Mouse (Mus musculus) G1E-ER4 (cell line): Measurements from ENCODE around the gene Cbarp. TPM values are rescaled to one million over a fixed set of nuclear protein-coding genes. Genes with fewer than 3 reads are reported as not detected.

Experiments
- GATA1 ChIP-seq: IDR thresholded peaks from one replicate; pipeline ENCODE4 v1.8.0; 2012; ENCODE audit warnings: low read length, inconsistent platforms
- polyA plus RNA-seq: library from polyadenylated mRNA; stranded (reverse); fragments of >175 nt; gene quantifications from 2 replicates; pipeline ENCODE4 v1.2.3, GENCODE M21; 2012

The Cbarp gene
- polyA plus RNA-seq, 1 experiment = 59.0 TPM

DNA sequence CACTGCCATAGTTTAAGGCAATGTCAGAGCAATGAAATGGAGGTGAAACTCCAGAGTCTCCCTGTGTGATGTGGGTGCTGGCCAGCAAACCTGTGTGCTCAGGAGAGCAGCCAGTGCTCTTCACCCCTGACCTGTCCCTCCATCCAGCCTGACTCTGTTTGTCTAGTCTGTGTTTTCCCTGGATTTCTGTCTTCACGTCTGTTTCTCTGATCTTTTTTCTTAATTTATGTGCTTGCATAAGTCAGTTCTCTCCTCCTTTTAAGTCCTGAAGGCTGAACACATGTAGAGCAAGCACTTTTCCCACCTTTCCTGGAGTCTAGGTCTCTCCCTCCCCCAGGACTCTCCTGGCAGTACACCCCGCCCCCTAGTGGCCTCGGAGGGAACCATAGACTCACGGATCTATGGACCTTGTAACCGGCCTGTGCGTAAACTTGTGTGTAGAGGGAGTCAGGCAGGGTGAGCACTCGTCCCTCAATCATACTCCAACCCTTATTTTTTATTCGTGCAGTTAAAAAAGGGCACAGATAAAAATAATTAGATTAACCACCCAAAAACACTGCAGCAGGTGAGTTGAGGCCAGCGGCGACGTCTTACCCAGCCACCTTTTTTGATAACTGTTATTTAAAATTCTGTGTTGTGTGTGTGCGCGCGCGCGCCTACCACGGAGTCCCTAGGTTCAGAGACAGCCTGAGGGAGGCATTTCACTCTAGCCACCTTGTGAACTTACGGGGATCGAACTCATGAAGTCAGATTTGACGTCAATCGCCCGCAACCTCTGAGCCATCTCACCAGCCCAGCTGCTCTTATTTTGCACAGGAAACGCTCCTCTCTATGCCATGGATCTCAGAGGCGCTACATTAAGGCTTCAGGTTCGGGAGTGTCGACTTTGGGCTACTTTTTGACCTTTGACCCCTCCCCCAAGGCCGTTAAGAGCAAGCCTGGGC, 26.0 kb downstream of the Cbarp start:
- TF ChIP-seq GATA1 = no peak

GRCm38 (mm10) chr10:80107678-80108077, 33.0 kb downstream of the Cbarp start:
- no peak for TF ChIP-seq GATA1

DNA sequence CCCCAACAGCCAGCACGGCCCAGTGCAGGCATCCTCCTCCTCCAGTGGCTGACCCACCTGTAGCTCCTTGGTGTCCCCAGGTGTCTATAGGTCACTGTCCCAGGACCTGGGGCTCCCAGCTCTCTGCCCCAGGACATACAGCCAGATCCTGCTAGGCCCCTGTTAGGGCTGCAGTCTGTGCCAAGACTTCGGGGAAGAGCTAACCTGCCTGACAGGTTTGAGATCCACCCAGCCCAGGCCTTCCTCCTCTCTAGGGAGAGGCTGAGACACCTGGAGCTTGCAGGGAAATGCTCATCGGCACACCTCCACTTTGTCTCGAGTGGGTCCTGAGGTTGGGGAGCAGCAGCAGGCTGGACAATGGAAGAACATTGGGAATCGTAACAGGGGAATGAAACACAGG, 34.7 kb downstream of the Cbarp start:
- no peak for TF ChIP-seq GATA1

GRCm38 (mm10) chr10:80105460-80105859, 35.2 kb downstream of the Cbarp start, which contains the start of gene Sbno2:
Gene Sbno2 (minus strand): TSS chr10:80105571.
- no peak for TF ChIP-seq GATA1

GRCm38 (mm10) chr10:80104181-80104580, 36.5 kb downstream of the Cbarp start:
- no peak for TF ChIP-seq GATA1

GRCm38 (mm10) chr10:80103032-80103431, 37.6 kb downstream of the Cbarp start:
- no peak for TF ChIP-seq GATA1

- no peak for TF ChIP-seq GATA1
Observed at GRCm38 (mm10) chr10:80102216-80102915, 38.3 kb downstream of the Cbarp start.

DNA sequence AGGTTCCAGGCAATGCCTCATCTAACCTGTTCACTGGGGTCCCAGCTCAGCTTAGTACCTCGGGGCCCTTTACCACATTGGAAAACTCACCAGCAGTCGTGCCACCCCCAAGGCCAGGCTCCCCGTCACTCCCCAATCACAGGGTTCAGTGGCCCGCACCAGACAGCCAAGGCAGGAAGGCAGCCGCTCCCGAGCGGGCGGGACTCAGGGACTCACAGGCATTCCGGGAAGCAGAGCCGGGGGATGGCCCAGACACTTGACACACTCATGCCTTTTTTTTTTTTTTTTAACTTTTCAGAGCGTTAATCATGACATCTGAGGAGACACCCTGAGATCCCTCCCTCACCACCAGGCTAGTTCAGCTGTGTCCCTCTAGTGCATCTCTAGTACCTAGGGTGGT, 39.7 kb downstream of the Cbarp start:
- no peak for TF ChIP-seq GATA1

- TF ChIP-seq GATA1 = no peak
Observed at GRCm38 (mm10) chr10:80098630-80099029, 42.0 kb downstream of the Cbarp start.

DNA sequence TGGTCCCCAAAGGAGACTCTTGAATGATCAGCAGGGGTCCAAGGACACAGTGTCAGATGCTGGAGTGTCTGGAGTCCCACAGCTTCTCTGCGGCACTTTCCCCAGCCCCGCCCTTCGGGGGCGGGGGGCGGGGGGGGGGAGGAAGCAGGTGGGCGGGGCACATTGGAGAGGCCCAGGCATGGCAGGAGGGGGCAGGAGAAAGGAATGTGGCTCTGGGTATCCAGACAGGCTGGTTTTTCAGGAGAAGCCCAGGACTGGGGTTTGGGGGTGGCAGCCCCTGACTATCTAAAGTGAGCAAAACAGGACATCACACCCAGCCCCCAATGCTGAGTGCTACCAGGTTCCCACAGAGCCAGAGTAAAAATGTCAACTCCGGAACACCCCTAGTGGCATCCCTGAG, 43.4 kb downstream of the Cbarp start:
- TF ChIP-seq GATA1 = no peak

DNA sequence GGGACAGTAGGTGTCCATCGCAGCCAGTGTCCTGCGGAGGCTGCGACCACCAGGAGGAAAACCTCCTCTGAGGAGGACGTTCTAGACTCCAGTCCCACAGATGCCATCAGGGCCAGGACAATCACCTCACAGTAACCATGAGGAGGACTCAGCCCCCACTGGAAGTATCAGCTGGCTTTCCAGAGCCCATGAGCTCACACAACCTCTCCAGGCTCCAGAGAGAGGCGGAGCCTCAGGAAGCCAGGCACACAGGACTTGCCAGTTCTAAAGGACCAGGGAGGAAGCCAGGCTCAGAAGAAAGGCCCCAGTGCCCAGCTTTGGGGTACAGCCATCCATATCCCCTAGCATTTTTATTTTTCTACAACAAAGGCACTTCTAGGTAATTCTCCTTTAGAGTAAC, 45.1 kb downstream of the Cbarp start:
- no peak for TF ChIP-seq GATA1

GRCm38 (mm10) chr10:80094684-80095083, 46.0 kb downstream of the Cbarp start:
- no peak for TF ChIP-seq GATA1

- TF ChIP-seq GATA1 = no peak
Observed at GRCm38 (mm10) chr10:80094085-80094484, 46.5 kb downstream of the Cbarp start.

DNA sequence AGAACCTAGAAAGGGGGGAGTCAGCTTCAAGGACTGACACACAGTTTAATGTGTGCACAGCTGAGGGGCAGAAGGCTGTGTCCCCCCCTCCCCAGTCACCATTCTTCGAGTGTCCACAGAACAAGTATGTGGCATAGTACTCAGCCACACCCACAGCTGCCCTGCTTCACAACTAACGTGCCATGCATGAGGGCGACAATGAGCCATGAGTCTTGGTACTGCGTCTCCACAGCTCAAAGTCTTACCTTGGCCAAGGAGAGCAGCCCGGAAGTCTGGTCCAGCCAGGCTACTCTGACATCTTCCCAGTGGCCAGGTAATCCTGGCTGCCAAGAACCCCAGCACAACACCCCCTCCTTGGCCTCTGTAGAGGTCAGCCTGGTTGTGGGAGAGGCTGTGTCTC, 47.9 kb downstream of the Cbarp start:
- no peak for TF ChIP-seq GATA1

DNA sequence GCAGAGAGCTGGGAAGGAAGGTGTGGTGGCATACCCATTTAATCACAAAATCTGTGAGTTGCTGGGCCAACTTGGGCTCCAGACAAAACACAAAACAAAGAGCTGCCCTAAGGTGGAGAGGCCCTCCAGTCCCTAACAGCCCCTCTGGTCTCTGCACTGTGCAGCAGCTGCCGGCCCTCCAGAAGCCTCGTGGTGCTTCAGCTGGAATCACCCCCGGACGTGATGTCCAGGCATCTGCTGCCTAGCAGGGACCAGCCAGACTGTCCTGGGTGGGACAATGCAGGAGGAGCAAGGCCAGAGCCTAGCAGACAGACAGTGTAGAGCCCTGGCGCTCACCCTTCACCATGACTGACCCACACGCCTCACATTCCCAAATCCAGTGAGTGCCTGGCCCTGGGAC, 49.1 kb downstream of the Cbarp start:
- no peak for TF ChIP-seq GATA1

GRCm38 (mm10) chr10:80089146-80089545, 51.5 kb downstream of the Cbarp start:
- no peak for TF ChIP-seq GATA1

- TF ChIP-seq GATA1 = no peak
Observed at GRCm38 (mm10) chr10:80087483-80087882, 53.2 kb downstream of the Cbarp start.
